Mouse (Mus musculus): Measurements from ENCODE around the gene Ager. TPM values are rescaled to one million over a fixed set of nuclear protein-coding genes. Genes with fewer than 3 reads are reported as not detected.

Gene Ager
- under 1 TPM in 1 of 2 experiments, not detected in 1; 0.31 TPM for total RNA-seq (2021)
- long read RNA-seq, experiment 1, result 0 reads
- long read RNA-seq, experiment 2, partial matches to known transcripts, result 0 of 1 reads
- long read RNA-seq, experiment 2, other reads (novel, unspliced or antisense), result 0 of 1 reads

GRCm38 (mm10) chr17:34597566-34598095, at the start of gene Ager:
Ager (plus strand) TSS chr17:34597862.
- intact Hi-C loops (cut with DNase I), result no loop called here
- Histone ChIP-seq H3K4me3 (no peak within 1 kb of the TSS), H3K27ac (peak within 1 kb of the TSS; percentile 16; the same call in 1 of the 2 replicates)
- no peak for DNase-seq
- TF ChIP-seq CTCF (IDR thresholded peaks at IDR 0.05), result no peak

GRCm38 (mm10) chr17:34549156-34549555, 48.5 kb upstream of the Ager start:
- DNase-seq, result no peak
- Histone ChIP-seq H3K4me3 (no peak overlapping the region), H3K27ac (no peak overlapping the region)
- no peak for TF ChIP-seq CTCF (IDR thresholded peaks at IDR 0.05)
- intact Hi-C loops (cut with DNase I), result no loop called here

- intact Hi-C loops (cut with DNase I), result loop anchor here (10.0 kb wide), 1 partner anchor 105 kb away; no protein-coding TSS in a partner anchor
- no peak for DNase-seq
- H3K27ac ChIP-seq, result no peak overlapping the region
- no peak for TF ChIP-seq CTCF (IDR thresholded peaks at IDR 0.05)
- no peak overlapping the region for H3K4me3 ChIP-seq
Measured at GRCm38 (mm10) chr17:34549843-34550242, 47.8 kb upstream of the Ager start.

DNA sequence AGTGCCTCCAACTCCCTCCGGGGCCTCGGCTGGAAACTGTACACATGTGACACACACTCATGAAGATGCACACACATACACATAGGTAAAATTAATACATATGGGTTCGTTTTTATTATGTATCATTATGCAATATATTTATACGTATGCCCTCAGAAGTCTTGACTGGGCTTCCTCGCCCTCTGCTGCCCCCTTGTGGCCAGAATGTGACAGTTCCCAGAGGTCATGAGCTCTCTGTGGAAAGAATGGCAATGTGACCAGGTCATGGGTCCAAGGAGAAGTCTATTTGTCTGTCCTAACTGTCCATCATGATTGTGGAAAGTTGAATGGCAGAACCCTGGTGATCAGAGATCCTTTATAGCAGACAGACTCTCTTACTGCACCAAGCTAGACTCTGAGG, 42.2 kb upstream of the Ager start:
- TF ChIP-seq CTCF (IDR thresholded peaks at IDR 0.05), result peak; percentile 94
- intact Hi-C loops (cut with DNase I), result loop anchor here (10.0 kb wide), 1 partner anchor 111 kb away; no protein-coding TSS in a partner anchor
- no peak overlapping the region for H3K27ac ChIP-seq
- H3K4me3 ChIP-seq, result no peak overlapping the region
- peak; percentile 80 for DNase-seq

- TF ChIP-seq CTCF (IDR thresholded peaks at IDR 0.05), result no peak
- no peak overlapping the region for H3K4me3 ChIP-seq
- no peak for DNase-seq
- intact Hi-C loops (cut with DNase I), result loop anchor here (10.0 kb wide), 1 partner anchor 112 kb away; no protein-coding TSS in a partner anchor
- H3K27ac ChIP-seq, result no peak overlapping the region
Measured at GRCm38 (mm10) chr17:34556406-34556805, 41.3 kb upstream of the Ager start.

- H3K27ac ChIP-seq, result peak overlapping the region; percentile 35
- no peak for DNase-seq
- no peak for TF ChIP-seq CTCF (IDR thresholded peaks at IDR 0.05)
- intact Hi-C loops (cut with DNase I), result loop anchor here (10.0 kb wide), 1 partner anchor 113 kb away; no protein-coding TSS in a partner anchor
- no peak overlapping the region for H3K4me3 ChIP-seq
Measured at GRCm38 (mm10) chr17:34557411-34557810, 40.3 kb upstream of the Ager start.

DNA sequence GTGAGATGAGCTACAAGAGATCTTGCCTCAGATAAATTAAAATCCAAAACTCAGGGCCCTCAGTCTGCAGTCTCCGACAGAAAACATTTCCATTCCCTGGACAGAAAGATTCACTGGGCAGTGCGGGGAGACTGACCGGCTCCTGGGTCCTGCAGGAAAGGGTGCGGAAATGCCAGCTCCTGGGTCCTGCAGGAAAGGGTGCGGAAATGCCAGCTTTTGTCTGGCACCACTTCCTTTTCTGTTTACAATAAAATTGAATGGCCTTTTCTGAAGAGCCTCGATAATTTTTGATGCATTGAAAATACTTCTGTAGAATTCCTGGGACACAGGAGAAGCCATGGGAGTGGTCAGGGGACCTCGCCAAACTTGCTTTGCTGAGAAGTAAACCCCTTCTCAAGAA, 38.5 kb upstream of the Ager start:
- intact Hi-C loops (cut with DNase I), result loop anchor here (10.0 kb wide), 1 partner anchor 114 kb away; no protein-coding TSS in a partner anchor
- Histone ChIP-seq H3K27ac (0 out of 2 replicates have a peak overlapping the region, but pooled peaks have one; percentile 28), H3K4me3 (no peak overlapping the region)
- no peak for DNase-seq
- no peak for TF ChIP-seq CTCF (IDR thresholded peaks at IDR 0.05)

- intact Hi-C loops (cut with DNase I), result loop anchor here (10.0 kb wide), 1 partner anchor 115 kb away; no protein-coding TSS in a partner anchor
- DNase-seq, result no peak
- H3K4me3 ChIP-seq, result no peak overlapping the region
- no peak for TF ChIP-seq CTCF (IDR thresholded peaks at IDR 0.05)
- peak overlapping the region; percentile 12; the same call in 1 of the 2 replicates for H3K27ac ChIP-seq
Measured at GRCm38 (mm10) chr17:34559895-34560294, 37.8 kb upstream of the Ager start.

DNA sequence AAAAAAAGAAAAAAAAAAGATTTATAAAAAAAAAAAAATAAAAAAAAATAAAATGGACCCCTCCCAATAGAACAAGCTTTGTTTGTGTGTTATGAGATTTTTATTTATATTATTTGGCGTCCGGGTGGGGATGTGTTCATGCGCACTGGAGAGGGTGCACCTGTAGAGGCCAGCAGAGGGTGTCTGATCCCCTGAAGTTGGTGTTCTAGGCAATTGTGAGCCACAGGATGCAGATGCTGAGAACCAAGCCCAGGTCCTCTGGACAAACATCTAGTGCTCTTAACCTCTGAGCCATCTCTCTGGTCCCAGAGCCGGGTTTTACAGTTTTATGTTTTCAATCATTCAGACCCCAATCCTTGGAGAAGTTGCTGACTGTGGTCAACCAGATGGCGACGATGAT, 37.2 kb upstream of the Ager start:
- no peak for TF ChIP-seq CTCF (IDR thresholded peaks at IDR 0.05)
- Histone ChIP-seq H3K27ac (no peak overlapping the region), H3K4me3 (no peak overlapping the region)
- no peak for DNase-seq
- intact Hi-C loops (cut with DNase I), result no loop called here

GRCm38 (mm10) chr17:34561200-34561599, 36.5 kb upstream of the Ager start:
- TF ChIP-seq CTCF (IDR thresholded peaks at IDR 0.05), result no peak
- DNase-seq, result no peak
- Histone ChIP-seq H3K27ac (peak overlapping the region; percentile 43), H3K4me3 (0 out of 2 replicates have a peak overlapping the region, but pooled peaks have one; percentile 13)
- intact Hi-C loops (cut with DNase I), result no loop called here

DNA sequence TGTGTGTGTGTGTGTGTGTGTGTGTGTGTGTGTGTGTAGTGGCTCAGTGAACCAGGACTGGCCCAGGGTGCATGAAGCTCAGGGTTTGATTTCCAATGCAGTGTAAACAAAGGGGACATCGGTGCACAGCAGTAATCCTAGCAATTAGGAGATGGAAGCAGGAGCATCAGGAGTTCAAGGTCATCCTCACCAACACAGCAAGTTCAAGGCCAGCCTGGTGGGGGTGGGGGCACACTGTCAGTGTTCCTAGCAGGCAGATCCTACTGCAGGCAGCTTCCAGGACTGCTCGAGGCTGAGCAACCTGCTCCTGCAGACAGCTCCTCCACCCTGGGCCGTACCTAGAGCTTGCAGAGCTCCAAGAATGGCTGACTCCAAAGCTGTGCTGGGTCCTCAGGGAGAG, 35.1 kb upstream of the Ager start:
- no peak for DNase-seq
- intact Hi-C loops (cut with DNase I), result no loop called here
- Histone ChIP-seq H3K4me3 (no peak overlapping the region), H3K27ac (peak overlapping the region; percentile 90)
- TF ChIP-seq CTCF (IDR thresholded peaks at IDR 0.05), result no peak

DNA sequence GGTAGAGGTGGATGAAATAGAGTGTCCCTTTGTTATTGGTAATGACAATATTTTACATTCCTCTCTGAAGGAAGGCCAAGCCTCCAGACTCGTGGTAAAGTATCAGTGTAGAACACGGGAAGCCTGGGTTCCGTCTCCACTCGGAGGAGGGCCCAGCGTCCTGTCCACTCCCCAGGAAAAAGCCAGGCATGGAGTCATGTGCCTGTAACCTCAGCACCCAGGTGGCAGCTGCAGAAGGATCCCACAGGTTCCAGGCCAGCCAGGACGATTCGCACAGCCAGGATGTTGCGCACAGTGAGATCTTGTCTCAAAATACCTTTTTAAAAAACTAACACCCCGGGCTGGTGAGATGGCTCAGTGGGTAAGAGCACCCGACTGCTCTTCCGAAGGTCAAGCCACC, 34.3 kb upstream of the Ager start:
- TF ChIP-seq CTCF (IDR thresholded peaks at IDR 0.05), result no peak
- intact Hi-C loops (cut with DNase I), result no loop called here
- H3K4me3 ChIP-seq, result no peak overlapping the region
- peak overlapping the region; percentile 90 for H3K27ac ChIP-seq
- DNase-seq, result no peak

DNA sequence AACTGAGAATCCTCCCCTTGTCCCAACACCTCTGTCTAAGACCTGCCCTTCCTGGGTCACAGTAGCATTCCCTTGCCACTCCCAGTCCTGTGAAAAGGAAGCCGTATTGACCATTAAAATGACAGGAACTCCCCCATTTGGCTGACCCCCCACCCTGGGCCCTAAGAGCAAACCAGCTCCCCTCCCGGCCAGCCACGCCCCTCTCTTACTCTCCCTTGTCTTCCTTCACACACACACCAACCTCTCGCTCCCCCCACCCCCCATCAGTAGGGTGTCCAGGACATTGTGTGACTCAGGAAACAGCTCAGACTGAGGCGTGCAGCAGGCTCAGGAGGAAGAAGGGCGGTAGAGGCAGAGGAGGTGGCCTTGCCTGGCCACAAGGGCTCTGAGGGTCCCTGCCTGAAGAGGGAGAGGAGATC, 33.6 kb upstream of the Ager start, which contains the start of gene Notch4:
Notch4 (plus strand) TSS at position 266 of the 419 bp plus-strand sequence.
- DNase-seq, result peak; percentile 51
- 0 out of 2 replicates have a peak, but pooled peaks have one; percentile 3 for TF ChIP-seq CTCF (IDR thresholded peaks at IDR 0.05)
- peak within 1 kb of the TSS; percentile 71 for H3K4me3 ChIP-seq
- H3K27ac ChIP-seq, result peak within 1 kb of the TSS; percentile 90
- intact Hi-C loops (cut with DNase I), result no loop called here
